Mouse (Mus musculus): ENCODE measurements around the gene Rgl1. TPM values are rescaled to one million over a fixed set of nuclear protein-coding genes. Genes with fewer than 3 reads are reported as not detected.

Gene Rgl1
- polyA plus RNA-seq, 1 experiment from 2014 or later = 33.2 TPM

DNA sequence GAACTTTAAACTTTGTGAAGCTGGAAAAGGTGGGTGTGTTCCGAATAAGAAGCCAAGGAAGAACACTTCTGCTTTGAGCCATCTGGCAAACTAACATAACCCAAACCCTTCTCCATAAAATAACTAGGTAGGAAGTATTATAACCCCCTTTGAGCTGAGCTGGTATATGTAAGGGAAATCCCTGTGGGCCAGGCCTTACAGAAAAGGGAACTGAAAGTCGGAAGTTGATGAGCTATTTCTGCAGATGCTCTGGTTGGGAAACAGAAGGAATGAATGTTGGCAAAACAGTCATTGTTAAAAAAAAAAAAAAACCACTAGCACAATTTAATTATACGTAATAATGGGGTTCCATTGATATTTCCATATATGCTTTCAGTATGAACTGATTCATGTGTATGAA lies 237.4 kb downstream of the Rgl1 start:
- Histone ChIP-seq H3K27me3 (replicated peaks; ENCODE audit: insufficient read depth, low read length) (no peaks in the 10 kb centered on the region), H3K4me3 (ENCODE audit: low read depth, low read length) (no peak overlapping the region), H3K36me3 (ENCODE audit: insufficient read depth, low read length) (peaks cover 10% of the 10 kb centered on the region; the same call in 1 of the 2 replicates), H3K27ac (ENCODE audit: low read length) (no peak overlapping the region), H3K4me1 (ENCODE audit: insufficient read depth, low read depth, low read length) (no peaks in the 10 kb centered on the region; the same call in 1 of the 2 replicates), H3K4me2 (replicated peaks; ENCODE audit: low read depth, low read length) (no peak overlapping the region), H3K9ac (replicated peaks; ENCODE audit: low read depth) (no peak overlapping the region), H3K9me3 (ENCODE audit: low read length) (no peaks in the 10 kb centered on the region)
- DNase-seq (ENCODE audit: low spot score) (peak; percentile 42), ATAC-seq (no peak)
- 85% methylated on average over 3 of the region's 3 CpGs for WGBS
- TF ChIP-seq CTCF (IDR thresholded peaks at IDR 0.05) (no peak), EP300 (IDR thresholded peaks at IDR 0.05) (no peak)

DNA sequence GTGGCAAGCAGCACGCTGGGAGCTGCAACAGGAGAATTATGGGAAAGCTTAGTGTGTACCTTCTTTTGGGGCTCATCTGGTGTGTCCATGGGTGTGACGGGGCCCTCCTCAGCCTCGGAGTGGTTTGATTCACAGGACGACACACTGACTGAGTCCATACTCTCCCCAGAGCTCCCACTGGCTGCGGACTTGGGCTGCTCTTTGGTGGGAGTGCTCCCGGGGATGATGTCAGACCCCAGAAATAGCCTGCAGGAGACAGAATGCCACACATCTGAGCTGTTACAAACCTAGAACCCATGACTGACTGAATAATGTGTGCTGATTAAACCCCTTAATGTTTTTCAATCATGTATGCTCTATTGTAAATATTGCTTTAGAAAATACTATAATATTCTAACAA lies 237.9 kb downstream of the Rgl1 start:
- no peak for TF ChIP-seq EP300 (IDR thresholded peaks at IDR 0.05)
- H3K27ac ChIP-seq (ENCODE audit: low read length) = no peak overlapping the region
- no peaks in the 10 kb centered on the region for H3K27me3 ChIP-seq (replicated peaks; ENCODE audit: insufficient read depth, low read length)
- no peaks in the 10 kb centered on the region; the same call in 1 of the 2 replicates for H3K4me1 ChIP-seq (ENCODE audit: insufficient read depth, low read depth, low read length)
- H3K9ac ChIP-seq (replicated peaks; ENCODE audit: low read depth) = no peak overlapping the region
- H3K4me3 ChIP-seq (ENCODE audit: low read depth, low read length) = no peak overlapping the region
- WGBS = 66% methylated on average over 6 of the region's 6 CpGs
- DNase-seq (ENCODE audit: low spot score) = no peak
- no peak for ATAC-seq
- no peak overlapping the region for H3K4me2 ChIP-seq (replicated peaks; ENCODE audit: low read depth, low read length)
- peaks cover 6% of the 10 kb centered on the region; the same call in 1 of the 2 replicates for H3K36me3 ChIP-seq (ENCODE audit: insufficient read depth, low read length)
- no peaks in the 10 kb centered on the region for H3K9me3 ChIP-seq (ENCODE audit: low read length)

DNA sequence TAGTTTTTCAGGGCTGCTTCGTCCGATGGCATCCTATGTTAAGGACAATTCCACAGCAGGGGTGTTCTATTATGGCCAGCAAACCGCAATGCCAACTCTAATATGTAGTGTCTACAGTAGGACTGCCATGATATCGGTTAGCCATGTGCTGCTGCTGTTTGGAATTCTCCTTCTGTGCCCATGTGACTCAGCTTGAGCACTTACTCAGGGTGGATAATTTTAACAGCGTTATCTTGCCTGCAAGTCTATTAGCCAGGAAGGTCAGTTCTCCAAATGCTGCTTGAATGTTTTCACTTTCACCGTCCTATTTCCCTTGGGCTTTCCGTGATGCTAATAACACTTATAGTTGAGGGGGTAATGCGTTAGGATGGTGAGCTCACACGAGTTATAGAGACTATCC lies 240.0 kb downstream of the Rgl1 start:
- TF ChIP-seq EP300 (IDR thresholded peaks at IDR 0.05) = no peak
- no peak for TF ChIP-seq CTCF (IDR thresholded peaks at IDR 0.05)
- 75% methylated on average over 9 of the region's 9 CpGs for WGBS
- Histone ChIP-seq H3K27ac (ENCODE audit: low read length) (no peak overlapping the region), H3K36me3 (ENCODE audit: insufficient read depth, low read length) (peaks cover 9% of the 10 kb centered on the region; the same call in 1 of the 2 replicates), H3K9me3 (ENCODE audit: low read length) (no peaks in the 10 kb centered on the region), H3K4me2 (replicated peaks; ENCODE audit: low read depth, low read length) (no peak overlapping the region), H3K4me3 (ENCODE audit: low read depth, low read length) (no peak overlapping the region), H3K9ac (replicated peaks; ENCODE audit: low read depth) (no peak overlapping the region), H3K27me3 (replicated peaks; ENCODE audit: insufficient read depth, low read length) (no peaks in the 10 kb centered on the region), H3K4me1 (ENCODE audit: insufficient read depth, low read depth, low read length) (no peaks in the 10 kb centered on the region)
- ATAC-seq = no peak
- DNase-seq (ENCODE audit: low spot score) = no peak

DNA sequence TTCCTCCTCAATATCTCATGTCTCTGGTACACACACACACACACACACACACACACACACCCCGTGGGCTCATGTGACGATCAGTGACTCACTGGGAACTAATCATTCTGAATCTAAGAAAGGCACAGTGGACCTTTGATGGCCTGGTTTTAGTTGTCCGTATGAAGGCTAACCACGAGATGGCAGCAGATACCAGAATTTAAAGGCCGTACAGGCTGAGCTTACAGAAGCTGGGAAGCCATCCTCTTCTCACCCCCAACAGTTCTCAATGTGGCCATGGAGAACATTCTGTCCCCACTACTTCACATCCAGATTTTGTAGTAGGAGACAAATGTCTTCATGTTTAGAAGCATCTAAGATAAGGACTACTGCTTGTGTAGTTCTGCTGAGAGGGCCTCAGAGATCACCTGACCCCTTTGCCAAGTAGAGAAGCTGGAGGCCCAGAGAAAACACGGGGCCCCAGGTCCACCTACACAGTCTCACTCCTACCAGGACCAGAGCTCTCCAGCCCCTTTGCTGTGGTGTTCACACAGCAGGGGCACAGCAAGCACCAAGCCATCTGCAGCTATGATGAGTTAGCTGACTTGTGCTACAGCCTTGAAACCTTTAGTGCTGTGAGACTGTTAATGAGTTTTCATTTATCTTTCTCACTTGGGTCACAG lies 241.0 kb downstream of the Rgl1 start:
- H3K27ac ChIP-seq (ENCODE audit: low read length) = peak overlapping the region; percentile 39
- no peaks in the 10 kb centered on the region for H3K9me3 ChIP-seq (ENCODE audit: low read length)
- peak; percentile 81 for TF ChIP-seq EP300 (IDR thresholded peaks at IDR 0.05)
- TF ChIP-seq CTCF (IDR thresholded peaks at IDR 0.05) = peak; percentile 91
- H3K4me2 ChIP-seq (replicated peaks; ENCODE audit: low read depth, low read length) = no peak overlapping the region
- H3K27me3 ChIP-seq (replicated peaks; ENCODE audit: insufficient read depth, low read length) = no peaks in the 10 kb centered on the region
- H3K4me1 ChIP-seq (ENCODE audit: insufficient read depth, low read depth, low read length) = no peaks in the 10 kb centered on the region
- DNase-seq (ENCODE audit: low spot score) = peak; percentile 94
- peak; percentile 89 for ATAC-seq
- H3K36me3 ChIP-seq (ENCODE audit: insufficient read depth, low read length) = peaks cover 16% of the 10 kb centered on the region
- H3K4me3 ChIP-seq (ENCODE audit: low read depth, low read length) = no peak overlapping the region
- no peak overlapping the region for H3K9ac ChIP-seq (replicated peaks; ENCODE audit: low read depth)
- 16% methylated on average over 6 of the region's 6 CpGs for WGBS

DNA sequence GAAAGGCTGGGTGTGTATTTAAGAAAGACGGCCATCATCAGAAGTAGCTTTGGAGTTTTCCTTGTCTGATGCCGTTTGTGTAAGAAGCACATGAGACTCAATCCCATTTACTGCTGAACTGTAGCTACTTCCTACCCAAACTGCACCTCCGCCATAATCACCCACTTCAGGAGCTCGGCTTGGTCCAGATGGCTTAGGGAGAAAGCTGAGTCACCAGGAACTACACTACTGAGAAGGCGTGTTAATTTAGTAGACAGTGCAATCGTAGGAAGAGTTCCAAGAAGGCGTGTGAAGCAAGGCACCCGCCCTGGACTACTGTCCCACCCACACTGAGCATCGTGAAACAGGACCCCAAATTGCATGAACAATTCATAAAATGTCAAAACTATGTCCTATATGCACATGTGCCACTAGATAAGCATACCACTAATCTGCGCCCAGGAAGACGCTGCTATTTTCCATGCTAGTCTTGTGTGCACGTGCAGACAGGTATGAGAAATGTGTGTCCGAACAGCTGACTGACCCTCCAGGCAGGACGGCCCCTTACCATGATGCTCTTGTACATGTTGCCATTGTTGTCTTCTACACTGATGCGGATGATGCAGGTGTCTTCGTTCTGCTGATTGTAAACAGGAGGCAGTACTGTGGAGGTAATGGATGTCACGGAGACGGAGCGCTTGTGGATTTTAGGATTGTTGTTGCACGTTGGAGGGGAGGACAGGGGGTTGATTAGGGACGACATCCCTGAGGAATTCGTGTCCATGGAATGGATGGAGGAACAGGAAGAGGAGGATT lies 241.9 kb downstream of the Rgl1 start:
- TF ChIP-seq CTCF (IDR thresholded peaks at IDR 0.05) (no peak), EP300 (IDR thresholded peaks at IDR 0.05) (no peak)
- no peak for DNase-seq (ENCODE audit: low spot score)
- Histone ChIP-seq H3K9ac (replicated peaks; ENCODE audit: low read depth) (no peak overlapping the region), H3K27me3 (replicated peaks; ENCODE audit: insufficient read depth, low read length) (no peaks in the 10 kb centered on the region), H3K4me2 (replicated peaks; ENCODE audit: low read depth, low read length) (no peak overlapping the region), H3K36me3 (ENCODE audit: insufficient read depth, low read length) (peaks cover 20% of the 10 kb centered on the region), H3K4me1 (ENCODE audit: insufficient read depth, low read depth, low read length) (no peaks in the 10 kb centered on the region), H3K27ac (ENCODE audit: low read length) (no peak overlapping the region), H3K4me3 (ENCODE audit: low read depth, low read length) (no peak overlapping the region), H3K9me3 (ENCODE audit: low read length) (no peaks in the 10 kb centered on the region)
- 73% methylated on average over 22 of the region's 22 CpGs for WGBS
- ATAC-seq = no peak

DNA sequence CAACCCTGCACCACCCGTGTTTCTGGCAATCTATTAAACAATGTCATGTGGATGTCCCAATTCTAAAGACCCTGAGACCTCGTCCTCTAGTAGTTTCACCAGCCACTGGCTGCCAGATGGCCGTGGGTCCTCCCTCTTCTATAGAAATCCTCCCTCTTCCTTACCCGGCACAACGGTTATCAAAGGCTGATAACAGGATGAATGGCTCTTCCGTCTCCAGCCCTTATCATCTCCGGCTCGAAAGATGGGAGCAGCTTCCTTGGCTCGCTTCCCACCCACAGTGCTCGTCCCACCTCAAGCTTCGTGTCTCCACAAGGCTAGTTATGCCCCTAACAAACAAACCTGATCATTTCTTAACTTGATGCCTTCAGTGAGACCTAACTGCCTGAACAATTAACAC lies 242.9 kb downstream of the Rgl1 start:
- H3K4me3 ChIP-seq (ENCODE audit: low read depth, low read length) = no peak overlapping the region
- no peak for TF ChIP-seq CTCF (IDR thresholded peaks at IDR 0.05)
- TF ChIP-seq EP300 (IDR thresholded peaks at IDR 0.05) = no peak
- no peaks in the 10 kb centered on the region for H3K4me1 ChIP-seq (ENCODE audit: insufficient read depth, low read depth, low read length)
- H3K9me3 ChIP-seq (ENCODE audit: low read length) = no peaks in the 10 kb centered on the region
- H3K4me2 ChIP-seq (replicated peaks; ENCODE audit: low read depth, low read length) = no peak overlapping the region
- no peak overlapping the region for H3K9ac ChIP-seq (replicated peaks; ENCODE audit: low read depth)
- no peak for DNase-seq (ENCODE audit: low spot score)
- peaks cover 21% of the 10 kb centered on the region for H3K36me3 ChIP-seq (ENCODE audit: insufficient read depth, low read length)
- WGBS = 53% methylated on average over 11 of the region's 11 CpGs
- ATAC-seq = no peak
- no peak overlapping the region for H3K27ac ChIP-seq (ENCODE audit: low read length)
- no peaks in the 10 kb centered on the region for H3K27me3 ChIP-seq (replicated peaks; ENCODE audit: insufficient read depth, low read length)
